Mouse (Mus musculus) lung, postnatal 0 days (tissue): ENCODE measurements around the gene Tomm40. TPM values are rescaled to one million over a fixed set of nuclear protein-coding genes. Genes with fewer than 3 reads are reported as not detected.

ENCODE experiments used
- ATAC-seq: fragments of 200-750 bp; cut with Nextera tagmentation; 2 replicates; pipeline ENCODE4 v1.8.0; 2017; ENCODE audit warnings: moderate library complexity
- DNase-seq: peaks from one replicate; pipeline ENCODE4 v3.0.0-alpha.2; 2016; ENCODE audit warnings: low spot score
- H3K27ac ChIP-seq: fragments of 300-500 bp; sonication (generic); 2 replicates; pipeline ENCODE4 v1.5.1; 2014; ENCODE audit warnings: antibody characterized with exemption, mild to moderate bottlenecking, low read length, mixed read lengths
- H3K27me3 ChIP-seq: fragments of 300-500 bp; sonication (generic); replicated peaks from 2 replicates; pipeline ENCODE4 v1.6.1; 2014; ENCODE audit warnings: low read length, mixed read lengths; ENCODE audit not compliant: insufficient read depth
- H3K36me3 ChIP-seq: fragments of 300-500 bp; sonication (generic); 2 replicates; pipeline ENCODE4 v1.6.1; 2014; ENCODE audit warnings: low read length, mixed read lengths; ENCODE audit not compliant: insufficient read depth
- H3K4me1 ChIP-seq: fragments of 300-500 bp; sonication (generic); 2 replicates; pipeline ENCODE4 v1.6.1; 2014; ENCODE audit warnings: antibody characterized with exemption, low read depth, low read length, mixed read lengths; ENCODE audit not compliant: insufficient read depth
- H3K4me2 ChIP-seq: fragments of 300-500 bp; sonication (generic); replicated peaks from 2 replicates; pipeline ENCODE4 v1.6.1; 2014; ENCODE audit warnings: low read depth, mild to moderate bottlenecking, low read length, moderate library complexity, mixed read lengths
- H3K4me3 ChIP-seq: fragments of 300-500 bp; sonication (generic); 2 replicates; pipeline ENCODE4 v1.5.1; 2014; ENCODE audit warnings: low read depth, low read length
- H3K9ac ChIP-seq: fragments of 300-500 bp; sonication (generic); replicated peaks from 2 replicates; pipeline ENCODE4 v1.6.1; 2014; ENCODE audit warnings: low read depth, mild to moderate bottlenecking
- H3K9me3 ChIP-seq: fragments of 300-500 bp; sonication (generic); 2 replicates; pipeline ENCODE4 v1.6.1; 2016; ENCODE audit warnings: low read length, mixed read lengths
- CTCF ChIP-seq: IDR thresholded peaks from 2 replicates; pipeline ENCODE4 v1.5.1; 2016; ENCODE audit warnings: antibody characterized with exemption, mild to moderate bottlenecking
- EP300 ChIP-seq: IDR thresholded peaks from 2 replicates; pipeline ENCODE4 v1.6.1; 2016; ENCODE audit warnings: antibody characterized with exemption, mild to moderate bottlenecking, control low read depth
- WGBS: fragments of 180-500 bp; shearing (Covaris S2); extraction: QIAGEN DNeasy Blood & Tissue Kit; methylation state at CpG from one replicate; pipeline ENCODE4 v1.1.7; 2014; 5-methylcytosine and 5-hydroxymethylcytosine counted together
- polyA plus RNA-seq: library from polyadenylated mRNA; unstranded; fragments of >200 nt; fragmentation: Nextera tagmentation; extraction: Ambion mirVana; gene quantifications from 2 replicates; pipeline ENCODE4 v1.2.1, GENCODE M21; 2015

Gene Tomm40
- polyA plus RNA-seq, 1 experiment from 2014 or later: 62.4 TPM

- Histone ChIP-seq H3K9ac (no peak overlapping the region), H3K4me1 (peaks cover 13% of the 10 kb centered on the region; the same call in 1 of the 2 replicates)
- WGBS: 89% methylated on average over 16 of the region's 16 CpGs
Measured at GRCm38 (mm10) chr7:19702859-19703555, 12.2 kb downstream of the Tomm40 start.

GRCm38 (mm10) chr7:19701069-19701761, 14.0 kb downstream of the Tomm40 start:
- Histone ChIP-seq H3K9ac (no peak overlapping the region), H3K4me3 (no peak overlapping the region), H3K36me3 (no peaks in the 10 kb centered on the region), H3K9me3 (no peaks in the 10 kb centered on the region), H3K27me3 (no peaks in the 10 kb centered on the region), H3K27ac (0 out of 2 replicates have a peak overlapping the region, but pooled peaks have one; percentile 40), H3K4me2 (no peak overlapping the region; the same call in 1 of the 2 replicates), H3K4me1 (peaks cover 13% of the 10 kb centered on the region; the same call in 1 of the 2 replicates)
- TF ChIP-seq EP300: peak; percentile 19; the same call in 1 of the 2 replicates
- peak; percentile 85 for TF ChIP-seq CTCF
- peak; percentile 94 for DNase-seq
- 30% methylated on average over 22 of the region's 22 CpGs for WGBS
- peak; percentile 84 for ATAC-seq

More at GRCm38 (mm10) chr7:19702859-19703555, 12.2 kb downstream of the Tomm40 start:
- Histone ChIP-seq H3K9me3 (no peaks in the 10 kb centered on the region), H3K4me3 (no peak overlapping the region), H3K4me2 (no peak overlapping the region), H3K27me3 (no peaks in the 10 kb centered on the region), H3K36me3 (no peaks in the 10 kb centered on the region), H3K27ac (no peak overlapping the region)
- ATAC-seq (no peak), DNase-seq (no peak)
- no peak for TF ChIP-seq CTCF
- TF ChIP-seq EP300: no peak

- no peak overlapping the region for H3K9ac ChIP-seq
- DNase-seq (peak; percentile 17), ATAC-seq (no peak)
- 0 out of 2 replicates have a peak overlapping the region, but pooled peaks have one; percentile 40 for H3K27ac ChIP-seq
- no peaks in the 10 kb centered on the region for H3K36me3 ChIP-seq
- H3K9me3 ChIP-seq: no peaks in the 10 kb centered on the region
- TF ChIP-seq EP300: no peak
- TF ChIP-seq CTCF: no peak
- H3K27me3 ChIP-seq: no peaks in the 10 kb centered on the region
- peaks cover 13% of the 10 kb centered on the region; the same call in 1 of the 2 replicates for H3K4me1 ChIP-seq
- H3K4me3 ChIP-seq: no peak overlapping the region
- 51% methylated on average over 12 of the region's 12 CpGs for WGBS
- no peak overlapping the region; the same call in 1 of the 2 replicates for H3K4me2 ChIP-seq
Measured at GRCm38 (mm10) chr7:19700299-19701068, 14.8 kb downstream of the Tomm40 start.

- H3K9ac ChIP-seq: no peak overlapping the region
- no peaks in the 10 kb centered on the region for H3K36me3 ChIP-seq
- 77% methylated on average over 4 of the region's 4 CpGs for WGBS
- H3K4me3 ChIP-seq: no peak overlapping the region
- no peak for TF ChIP-seq EP300
- no peak for TF ChIP-seq CTCF
- no peak overlapping the region for H3K27ac ChIP-seq
- no peaks in the 10 kb centered on the region for H3K27me3 ChIP-seq
- no peak for DNase-seq
- no peak overlapping the region for H3K4me2 ChIP-seq
- no peaks in the 10 kb centered on the region for H3K9me3 ChIP-seq
- no peak for ATAC-seq
- H3K4me1 ChIP-seq: peaks cover 18% of the 10 kb centered on the region; the same call in 1 of the 2 replicates
Measured at GRCm38 (mm10) chr7:19699827-19700148, 15.4 kb downstream of the Tomm40 start.

- Histone ChIP-seq H3K27me3 (no peaks in the 10 kb centered on the region), H3K36me3 (no peaks in the 10 kb centered on the region), H3K4me3 (peak within 1 kb of the TSS; percentile 40), H3K9me3 (no peaks in the 10 kb centered on the region), H3K4me1 (peaks cover 20% of the 10 kb centered on the region; the same call in 1 of the 2 replicates), H3K4me2 (peak within 1 kb of the TSS; percentile 50), H3K27ac (peak within 1 kb of the TSS; percentile 49), H3K9ac (peak within 1 kb of the TSS; percentile 39; the same call in 1 of the 2 replicates)
- DNase-seq: peak; percentile 72
- TF ChIP-seq CTCF (no peak), EP300 (no peak)
- ATAC-seq: peak; percentile 51
- WGBS: 4% methylated on average over 19 of the region's 20 CpGs
Measured at GRCm38 (mm10) chr7:19698907-19699826, 16.1 kb downstream of the Tomm40 start, which contains the start of gene Apoe. Gene Apoe (minus strand): TSS chr7:19699188.
